Mouse (Mus musculus) neural tube, embryonic 15.5 days (tissue): Measurements from ENCODE around the gene Zfp758. TPM values are rescaled to one million over a fixed set of nuclear protein-coding genes. Genes with fewer than 3 reads are reported as not detected.
"Not testable (repeated sequence)": the region's sequence is repeated elsewhere in the genome, so short reads cannot be mapped to it uniquely, and the experiment has no call there.

ENCODE experiments used
- ATAC-seq: fragments of 200-750 bp; cut with Nextera tagmentation; 2 replicates; pipeline ENCODE4 v1.8.0; 2017; ENCODE audit warnings: mild to moderate bottlenecking, moderate TSS enrichment, moderate library complexity; ENCODE audit not compliant: low FRiP score
- H3K27ac ChIP-seq: fragments of 300-500 bp; sonication (generic); replicated peaks from 2 replicates; pipeline ENCODE4 v1.5.1; 2015; ENCODE audit warnings: mild to moderate bottlenecking, inconsistent platforms
- H3K27me3 ChIP-seq: fragments of 300-500 bp; sonication (generic); replicated peaks from 2 replicates; pipeline ENCODE4 v1.6.1; 2015; ENCODE audit warnings: inconsistent platforms
- H3K36me3 ChIP-seq: fragments of 300-500 bp; sonication (generic); 2 replicates; pipeline ENCODE4 v1.6.1; 2015; ENCODE audit warnings: inconsistent platforms
- H3K4me1 ChIP-seq: fragments of 300-500 bp; sonication (generic); 2 replicates; pipeline ENCODE4 v1.6.1; 2015; ENCODE audit warnings: inconsistent platforms
- H3K4me2 ChIP-seq: fragments of 300-500 bp; sonication (generic); 2 replicates; pipeline ENCODE4 v1.6.1; 2015; ENCODE audit warnings: inconsistent platforms, mild to moderate bottlenecking, moderate library complexity
- H3K4me3 ChIP-seq: fragments of 300-500 bp; sonication (generic); replicated peaks from 2 replicates; pipeline ENCODE4 v1.5.1; 2015; ENCODE audit warnings: mild to moderate bottlenecking, inconsistent platforms
- H3K9ac ChIP-seq: fragments of 300-500 bp; sonication (generic); replicated peaks from 2 replicates; pipeline ENCODE4 v1.6.1; 2015; ENCODE audit warnings: mild to moderate bottlenecking, inconsistent platforms
- H3K9me3 ChIP-seq: fragments of 300-500 bp; sonication (generic); replicated peaks from 2 replicates; pipeline ENCODE4 v1.6.1; 2016; ENCODE audit warnings: inconsistent platforms
- WGBS: fragments of 180-500 bp; shearing (Covaris S2); methylation state at CpG from one replicate; pipeline ENCODE4 v1.1.7; 2015; ENCODE audit warnings: mixed read lengths; 5-methylcytosine and 5-hydroxymethylcytosine counted together
- polyA plus RNA-seq: library from polyadenylated mRNA; unstranded; fragments of >200 nt; fragmentation: Nextera tagmentation; extraction: Ambion mirVana; gene quantifications from 2 replicates; pipeline ENCODE4 v1.2.1, GENCODE M21; 2015

The Zfp758 gene
- 7.2 and 8.8 TPM in 2 replicates for polyA plus RNA-seq

- not testable (repeated sequence) for H3K36me3 ChIP-seq, H3K27me3 ChIP-seq, H3K9me3 ChIP-seq
- H3K9ac ChIP-seq = peak within 1 kb of the TSS; percentile 63
- ATAC-seq = peak; percentile 98
- H3K4me3 ChIP-seq = peak within 1 kb of the TSS; percentile 57
- H3K4me2 ChIP-seq = peak within 1 kb of the TSS; percentile 62
- peak within 1 kb of the TSS; percentile 76 for H3K27ac ChIP-seq
- H3K4me1 ChIP-seq = peaks cover 19% of the 10 kb centered on the region
- WGBS = under 1% methylated on average over 32 of the region's 43 CpGs
These were observed at the start of gene Zfp758, which contains the start of gene Zfp944 for GRCm38 (mm10) chr17:22361101-22361781. Zfp758 (plus strand) TSS chr17:22361453. Zfp944 (minus strand) TSS chr17:22361400.

- H3K27ac ChIP-seq = peak overlapping the region; percentile 78
- H3K4me1 ChIP-seq, H3K27me3 ChIP-seq, H3K9me3 ChIP-seq, H3K36me3 ChIP-seq: not testable (repeated sequence)
- peak; percentile 83 for ATAC-seq
- peak overlapping the region; percentile 77 for H3K9ac ChIP-seq
- H3K4me3 ChIP-seq = peak overlapping the region; percentile 62
- peak overlapping the region; percentile 59 for H3K4me2 ChIP-seq
- 1% methylated on average over 3 of the region's 3 CpGs for WGBS
These were observed 47.0 kb upstream of the Zfp758 start for GRCm38 (mm10) chr17:22314219-22314618.

- Histone ChIP-seq H3K4me2 (peak within 1 kb of the TSS; percentile 59), H3K27ac (peak within 1 kb of the TSS; percentile 78), H3K4me3 (peak within 1 kb of the TSS; percentile 62), H3K9ac (peak within 1 kb of the TSS; percentile 77)
- not testable (repeated sequence) for H3K27me3 ChIP-seq, H3K36me3 ChIP-seq, H3K9me3 ChIP-seq, H3K4me1 ChIP-seq
- ATAC-seq = peak; percentile 100
- under 1% methylated on average over 20 of the region's 20 CpGs for WGBS
These were observed 46.5 kb upstream of the Zfp758 start, which contains the start of gene CT030661.1 for GRCm38 (mm10) chr17:22314730-22315226. CT030661.1 (minus strand) TSS chr17:22314837.

GRCm38 (mm10) chr17:22315247-22315646 is 46.0 kb upstream of the Zfp758 start:
- H3K36me3 ChIP-seq, H3K4me1 ChIP-seq, H3K9me3 ChIP-seq, H3K27me3 ChIP-seq: not testable (repeated sequence)
- peak; percentile 35 for ATAC-seq
- Histone ChIP-seq H3K4me2 (peak overlapping the region; percentile 59), H3K9ac (peak overlapping the region; percentile 77), H3K4me3 (peak overlapping the region; percentile 62), H3K27ac (peak overlapping the region; percentile 78)
- 9% methylated on average over 2 of the region's 2 CpGs for WGBS

GRCm38 (mm10) chr17:22352794-22353193 is 8.5 kb upstream of the Zfp758 start:
- H3K4me3 ChIP-seq = no peak overlapping the region
- ATAC-seq = no peak
- no peak overlapping the region for H3K27ac ChIP-seq
- no peak overlapping the region for H3K4me2 ChIP-seq
- no peaks in the 10 kb centered on the region for H3K9me3 ChIP-seq
- H3K4me1 ChIP-seq = no peaks in the 10 kb centered on the region
- no peak overlapping the region for H3K9ac ChIP-seq
- H3K36me3 ChIP-seq = peaks cover 30% of the 10 kb centered on the region
- H3K27me3 ChIP-seq = no peaks in the 10 kb centered on the region

GRCm38 (mm10) chr17:22360572-22360971 is 681 bp upstream of the Zfp758 start:
- peak overlapping the region; percentile 62 for H3K4me2 ChIP-seq
- peaks cover 19% of the 10 kb centered on the region for H3K4me1 ChIP-seq
- H3K4me3 ChIP-seq = peak overlapping the region; percentile 57
- peak overlapping the region; percentile 51; the same call in 1 of the 2 replicates for H3K27ac ChIP-seq
- peak overlapping the region; percentile 50 for H3K9ac ChIP-seq
- H3K27me3 ChIP-seq = no peaks in the 10 kb centered on the region
- H3K9me3 ChIP-seq = 0 out of 2 replicates have a peak, but pooled peaks cover 4% of the 10 kb centered on the region
- ATAC-seq = peak; percentile 7; the same call in 1 of the 2 replicates
- peaks cover 12% of the 10 kb centered on the region for H3K36me3 ChIP-seq
- WGBS = 31% methylated on average over 5 of the region's 5 CpGs

- WGBS = 98% methylated on average over 3 of the region's 3 CpGs
These were observed 2.6 kb downstream of the Zfp758 start for GRCm38 (mm10) chr17:22363895-22364294.

GRCm38 (mm10) chr17:22410756-22411155 is 49.5 kb downstream of the Zfp758 start:
- H3K4me3 ChIP-seq = no peak overlapping the region
- 80% methylated on average over 2 of the region's 2 CpGs for WGBS

More at GRCm38 (mm10) chr17:22363895-22364294, 2.6 kb downstream of the Zfp758 start:
- peaks cover 18% of the 10 kb centered on the region for H3K36me3 ChIP-seq
- H3K27me3 ChIP-seq = no peaks in the 10 kb centered on the region
- H3K9me3 ChIP-seq = peaks cover 14% of the 10 kb centered on the region
- no peak overlapping the region for H3K9ac ChIP-seq
- H3K4me2 ChIP-seq = no peak overlapping the region
- no peak overlapping the region for H3K27ac ChIP-seq
- peaks cover 19% of the 10 kb centered on the region for H3K4me1 ChIP-seq
- no peak overlapping the region for H3K4me3 ChIP-seq
- no peak for ATAC-seq

GRCm38 (mm10) chr17:22417510-22417909 is 56.3 kb downstream of the Zfp758 start:
- H3K9ac ChIP-seq = no peak overlapping the region
- no peaks in the 10 kb centered on the region for H3K36me3 ChIP-seq
- no peaks in the 10 kb centered on the region for H3K9me3 ChIP-seq
- no peaks in the 10 kb centered on the region for H3K4me1 ChIP-seq
- H3K27me3 ChIP-seq = no peaks in the 10 kb centered on the region
- no peak overlapping the region for H3K27ac ChIP-seq
- 1% methylated on average over 3 of the region's 3 CpGs for WGBS
- no peak for ATAC-seq
- no peak overlapping the region for H3K4me2 ChIP-seq
- no peak overlapping the region for H3K4me3 ChIP-seq

More at GRCm38 (mm10) chr17:22410756-22411155, 49.5 kb downstream of the Zfp758 start:
- no peaks in the 10 kb centered on the region for H3K36me3 ChIP-seq
- no peaks in the 10 kb centered on the region for H3K4me1 ChIP-seq
- no peak overlapping the region for H3K27ac ChIP-seq
- H3K9me3 ChIP-seq = no peaks in the 10 kb centered on the region
- H3K4me2 ChIP-seq = no peak overlapping the region
- H3K27me3 ChIP-seq = no peaks in the 10 kb centered on the region
- ATAC-seq = no peak
- H3K9ac ChIP-seq = no peak overlapping the region

GRCm38 (mm10) chr17:22423952-22424617 is 62.8 kb downstream of the Zfp758 start, which contains the start of gene Zfp946:
Zfp946 (plus strand) TSS chr17:22424222.
- WGBS = under 1% methylated on average over 29 of the region's 29 CpGs
- H3K4me2 ChIP-seq = peak within 1 kb of the TSS; percentile 76
- no peaks in the 10 kb centered on the region for H3K36me3 ChIP-seq
- peaks cover 21% of the 10 kb centered on the region for H3K4me1 ChIP-seq
- H3K4me3 ChIP-seq = peak within 1 kb of the TSS; percentile 67
- peak; percentile 95 for ATAC-seq
- H3K27ac ChIP-seq = peak within 1 kb of the TSS; percentile 85
- H3K9ac ChIP-seq = peak within 1 kb of the TSS; percentile 65
- H3K9me3 ChIP-seq = no peaks in the 10 kb centered on the region
- no peaks in the 10 kb centered on the region for H3K27me3 ChIP-seq

- WGBS = 4% methylated on average over 12 of the region's 12 CpGs
- peak; percentile 51 for ATAC-seq
- Histone ChIP-seq H3K9me3 (no peaks in the 10 kb centered on the region), H3K4me2 (peak overlapping the region; percentile 76), H3K36me3 (no peaks in the 10 kb centered on the region), H3K27ac (peak overlapping the region; percentile 85), H3K4me1 (peaks cover 21% of the 10 kb centered on the region), H3K9ac (peak overlapping the region; percentile 65), H3K27me3 (no peaks in the 10 kb centered on the region), H3K4me3 (peak overlapping the region; percentile 67)
These were observed 63.5 kb downstream of the Zfp758 start for GRCm38 (mm10) chr17:22424636-22425354.
